Mouse (Mus musculus) MEL (cell line): ENCODE data around the gene Inip.

ENCODE experiments used
- CTCF ChIP-seq, 3 experiments: IDR thresholded peaks in 2 of 3; conservative IDR thresholded peaks in 1 of 3; 2 replicates each; pipeline ENCODE4 v1.5.1; 2011 to 2012; ENCODE audit warnings: low read length in 3 of 3, low read depth in 2 of 3, mild to moderate bottlenecking in 2 of 3, improper control_type of control experiment in 1 of 3, inconsistent platforms in 1 of 3, mixed read lengths in 1 of 3, moderate library complexity in 1 of 3; ENCODE audit not compliant: control insufficient read depth in 1 of 3, insufficient read depth in 1 of 3, poor library complexity in 1 of 3, severe bottlenecking in 1 of 3
- ELF1 ChIP-seq: IDR thresholded peaks from 2 replicates; pipeline ENCODE4 v1.6.1; 2014; ENCODE audit warnings: low read depth, mild to moderate bottlenecking, inconsistent platforms, low read length, improper control_type of control experiment, moderate library complexity
- MAFK ChIP-seq: IDR thresholded peaks from 2 replicates; pipeline ENCODE4 v1.6.1; 2011; ENCODE audit warnings: low read depth, mild to moderate bottlenecking, low read length, improper control_type of control experiment, borderline replicate concordance
- MAZ ChIP-seq: IDR thresholded peaks from 2 replicates; pipeline ENCODE4 v1.6.1; 2012; ENCODE audit warnings: low read depth, mild to moderate bottlenecking, inconsistent platforms, low read length, improper control_type of control experiment
- MYC ChIP-seq: IDR thresholded peaks from 2 replicates; pipeline ENCODE4 v1.6.1; 2011; ENCODE audit warnings: low read depth, mild to moderate bottlenecking, low read length, improper control_type of control experiment, moderate library complexity
- NELFE ChIP-seq: IDR thresholded peaks from 2 replicates; pipeline ENCODE4 v1.6.1; 2011; ENCODE audit warnings: low read depth, low read length, improper control_type of control experiment
- NRF1 ChIP-seq: IDR thresholded peaks from 2 replicates; pipeline ENCODE4 v1.6.1; 2014; ENCODE audit warnings: low read depth, mild to moderate bottlenecking, inconsistent platforms, low read length, improper control_type of control experiment, moderate library complexity; ENCODE audit not compliant: poor library complexity, insufficient read depth, severe bottlenecking
- POLR2A ChIP-seq, 2 experiments: IDR thresholded peaks; 2 replicates each; pipeline ENCODE4 v1.6.1; 2011 to 2012; ENCODE audit warnings: low read length in 2 of 2, mild to moderate bottlenecking in 2 of 2, control low read depth in 1 of 2, improper control_type of control experiment in 1 of 2, low read depth in 1 of 2, moderate library complexity in 1 of 2; ENCODE audit not compliant: control insufficient read depth in 1 of 2, insufficient read depth in 1 of 2, poor library complexity in 1 of 2
- POLR2AphosphoS2 ChIP-seq: IDR thresholded peaks from 2 replicates; pipeline ENCODE4 v1.6.1; 2011; ENCODE audit warnings: low read length, improper control_type of control experiment
- POLR2AphosphoS5 ChIP-seq: IDR thresholded peaks from 2 replicates; pipeline ENCODE4 v1.6.1; 2012; ENCODE audit warnings: low read depth, borderline replicate concordance, mild to moderate bottlenecking, inconsistent platforms, low read length, moderate library complexity, mixed read lengths
- RCOR1 ChIP-seq: IDR thresholded peaks from 2 replicates; pipeline ENCODE4 v1.6.1; 2012; ENCODE audit warnings: low read depth, mild to moderate bottlenecking, inconsistent platforms, low read length, improper control_type of control experiment
- SMC3 ChIP-seq: IDR thresholded peaks from 2 replicates; pipeline ENCODE4 v1.6.1; 2011; ENCODE audit warnings: low read depth, low read length, improper control_type of control experiment

- no peak for TF ChIP-seq NRF1
- TF ChIP-seq SMC3: no peak
- TF ChIP-seq MYC: no peak
- TF ChIP-seq ELF1: no peak
- no peak for TF ChIP-seq NELFE
- TF ChIP-seq MAFK: no peak
- TF ChIP-seq CTCF (IDR thresholded peaks at IDR 0.05 in 2 of 3, conservative IDR thresholded peaks at IDR 0.05 in 1 of 3; ENCODE audit: control insufficient read depth in 1 of 3, insufficient read depth in 1 of 3, low read depth in 2 of 3, low read length in 3 of 3, poor library complexity in 1 of 3, severe bottlenecking in 1 of 3): no peak
- TF ChIP-seq POLR2AphosphoS2: no peak
- TF ChIP-seq MAZ: no peak
- TF ChIP-seq POLR2AphosphoS5: no peak
- peak; percentile 60; the same call in 1 of the 2 replicates for TF ChIP-seq RCOR1
- no peak for TF ChIP-seq POLR2A (IDR thresholded peaks at IDR 0.05; ENCODE audit: control insufficient read depth in 1 of 2, insufficient read depth in 1 of 2, low read depth in 1 of 2, low read length in 2 of 2, poor library complexity in 1 of 2)
These were observed 69.8 kb downstream of the Inip start for GRCm38 (mm10) chr4:59731544-59731943.
